Mouse (Mus musculus) kidney, adult 11 months (tissue): ENCODE data around the gene Pank2.

Source experiments
- DNase-seq: peaks from one replicate; pipeline ENCODE4 v3.0.0; 2022

The Pank2 gene

DNA sequence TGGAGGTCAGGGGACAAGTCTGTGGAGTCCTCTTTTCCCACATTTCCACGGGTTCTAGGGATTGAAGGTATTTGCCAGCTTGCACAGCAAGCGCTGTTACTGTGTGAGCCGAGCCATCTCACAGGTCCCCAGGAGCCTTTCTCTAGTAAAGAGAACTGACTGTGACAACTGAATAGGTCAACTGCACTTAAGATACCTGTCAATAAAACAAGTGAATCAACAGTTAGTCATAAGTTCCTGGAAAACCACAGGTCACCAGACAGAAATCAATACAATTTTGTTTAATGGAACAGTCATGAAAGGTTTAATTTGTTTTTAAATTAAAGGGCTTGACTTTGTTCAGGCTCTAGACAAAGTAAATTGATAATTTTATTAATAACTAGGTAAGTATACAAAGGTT is 68.3 kb downstream of the Pank2 start:
- no peak for DNase-seq

DNA sequence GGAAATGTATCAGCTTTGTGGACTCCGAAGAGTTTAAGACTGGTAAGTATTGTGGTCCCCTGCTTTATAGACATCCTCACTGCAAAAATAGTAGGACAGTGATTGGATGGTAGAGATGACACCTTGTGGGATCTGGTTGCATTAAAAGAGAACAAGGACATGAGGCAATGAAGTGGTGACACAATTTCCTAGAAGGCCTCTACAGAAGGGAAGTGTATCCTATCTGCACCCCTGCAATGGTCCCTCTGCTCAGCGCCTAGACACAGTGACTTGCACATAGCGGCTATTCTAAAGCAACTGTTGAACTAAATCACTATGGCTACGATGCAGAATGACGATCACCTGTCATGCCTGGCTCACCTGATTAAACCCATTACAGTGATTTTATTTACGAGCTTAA is 75.3 kb downstream of the Pank2 start:
- no peak for DNase-seq

DNA sequence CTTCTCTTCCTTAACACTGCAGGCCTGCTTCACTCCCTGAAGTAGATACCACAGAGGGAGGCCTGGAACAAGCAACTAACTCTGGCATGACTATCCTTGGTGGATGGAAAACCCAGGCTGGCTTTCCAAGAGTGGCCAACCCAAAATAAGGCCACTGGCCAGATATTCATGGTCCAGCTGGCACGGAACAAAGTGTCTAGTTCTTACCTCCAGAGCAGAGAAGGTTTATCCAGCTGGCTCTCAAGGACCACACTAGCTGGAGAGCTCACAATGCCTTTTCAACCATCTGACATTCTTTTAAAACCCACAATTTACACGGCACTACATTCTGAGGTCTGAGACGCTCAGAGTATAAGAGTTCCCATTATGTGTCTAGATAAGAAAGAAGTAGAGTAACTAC is 82.2 kb downstream of the Pank2 start:
- peak; percentile 19 for DNase-seq

DNA sequence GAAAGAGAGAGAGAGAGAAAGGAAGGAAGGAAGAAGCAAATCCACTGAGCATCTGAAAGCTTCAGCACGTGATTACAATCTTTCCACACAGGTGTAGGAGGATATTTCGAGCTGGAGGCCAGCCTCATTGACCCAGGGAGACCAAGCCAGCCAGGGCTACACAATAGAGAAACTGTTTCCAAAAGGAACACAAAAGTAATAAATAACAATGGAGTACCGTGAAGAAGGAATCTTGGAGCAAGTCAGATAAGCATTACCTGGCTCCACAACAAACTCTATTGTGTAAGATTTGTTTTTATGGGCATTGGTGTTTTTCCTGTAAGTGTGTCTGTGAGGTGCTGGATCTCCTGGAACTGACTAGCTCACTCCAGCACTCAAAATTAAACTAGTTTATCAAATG is 83.3 kb downstream of the Pank2 start:
- no peak for DNase-seq
